Mouse (Mus musculus): ENCODE results near the gene Gm7942.
"Not testable (repeated sequence)": the region's sequence is repeated elsewhere in the genome, so short reads cannot be mapped to it uniquely, and the experiment has no call there.

The Gm7942 gene

DNA sequence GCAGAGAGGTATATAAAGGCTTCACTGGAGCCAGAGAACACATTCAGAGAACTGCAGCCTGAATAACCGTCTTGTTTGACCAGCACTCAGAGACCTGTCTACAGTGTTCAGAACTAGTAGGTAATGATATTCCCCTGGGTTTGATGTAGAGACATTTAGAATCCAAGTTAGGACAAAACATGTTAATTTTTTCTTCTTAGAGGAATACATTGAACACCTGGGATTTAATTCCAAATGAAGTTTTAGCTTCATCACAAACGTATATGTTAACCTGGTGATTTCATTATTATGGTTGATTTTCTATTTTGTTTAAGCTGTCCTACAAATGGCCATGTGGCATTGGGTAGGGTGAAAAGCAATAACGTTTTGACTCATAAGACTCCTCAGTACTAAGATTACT, at the start of gene Gm7942:
Gene Gm7942, plus strand, starts transcription at position 301 of the 400 bp plus-strand sequence.
- DNase-seq (ENCODE audit: low read depth, low spot score), result not testable (repeated sequence)
